ENCODE assay signal across 9 mouse cellular contexts in the genomic region with DNA sequence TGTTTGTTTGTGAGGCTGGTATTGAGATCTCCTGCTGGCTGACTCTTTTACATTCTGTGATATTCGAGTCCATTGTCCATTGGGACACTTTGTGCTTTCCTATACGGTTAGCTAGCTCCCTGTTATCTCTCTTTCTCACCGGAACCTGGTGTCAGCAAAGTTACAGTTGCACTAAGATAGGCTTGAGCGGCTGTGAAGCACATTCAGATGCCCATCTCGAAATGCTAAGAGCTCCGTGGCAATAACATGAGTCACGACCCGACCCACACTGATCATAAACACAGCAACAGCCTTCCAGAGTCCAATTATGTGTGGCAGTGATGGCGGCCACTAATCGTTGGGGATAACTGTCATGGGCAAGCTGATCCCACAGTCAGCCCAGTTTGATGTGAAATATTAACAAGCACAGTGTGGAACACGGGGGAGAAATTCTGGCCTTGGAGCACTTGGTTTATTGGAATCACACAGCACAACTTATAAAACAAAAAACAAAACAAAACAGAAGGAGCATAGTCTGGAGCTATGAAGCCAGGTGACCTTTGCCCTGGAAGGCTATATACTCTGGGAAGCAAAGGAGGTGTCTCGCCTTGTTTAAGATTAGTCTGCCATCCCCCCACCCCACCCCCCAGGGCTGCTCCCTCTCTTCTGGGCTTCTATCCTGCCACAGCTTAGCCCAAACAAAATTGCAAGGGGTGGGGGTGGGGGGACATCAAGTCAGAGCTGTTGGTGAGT. TPM values are rescaled to one million over a fixed set of nuclear protein-coding genes. Genes with fewer than 3 reads are reported as not detected.
DNase-seq lines count a peak whose midpoint lies in the region; ATAC-seq and TF ChIP-seq lines count a peak whose summit lies in the region.
"Had no signal": no experiment of that assay in that cellular context is flagged by ENCODE, and none has a peak within 500 bp of the region (broad histone marks: within the 10 kb centered on the region; RNA-seq: fewer than 3 reads in every experiment).

No protein-coding gene starts in this region.

- peak overlapping the region; percentile 56 for H3K27ac ChIP-seq in heart, embryonic 10.5 days

- 27% methylated on average over 12 of the region's 12 CpGs for WGBS in heart, embryonic 10.5 days

- TF ChIP-seq CTCF in C2C12 (IDR thresholded peaks at IDR 0.05; ENCODE audit: control insufficient read depth, insufficient read depth, insufficient read length), result no peak

- no peaks in the 10 kb centered on the region for H3K27me3 ChIP-seq in heart, embryonic 10.5 days (ENCODE audit: insufficient read depth, poor library complexity, severe bottlenecking)
- no peaks in the 10 kb centered on the region for H3K27me3 ChIP-seq in C2C12 (ENCODE audit: control insufficient read depth, insufficient read depth, insufficient read length)

- H3K79me3 ChIP-seq in C2C12 (ENCODE audit: low read depth), result peaks cover 98% of the 10 kb centered on the region

- ATAC-seq in erythroid progenitor cell, adult 5-6 weeks (replicated peaks; ENCODE audit: low FRiP score, poor library complexity, severe bottlenecking), result peak; percentile 73
- peak; percentile 32 for ATAC-seq in megakaryocyte progenitor cell, adult 5-6 weeks (replicated peaks; ENCODE audit: poor library complexity)

- no peak for DNase-seq in heart, embryonic 10.5 days (ENCODE audit: low spot score)
- DNase-seq in heart, adult 8-10 months (ENCODE audit: low spot score), result no peak
- no peak for DNase-seq in layer of hippocampus, adult 11-12 months (ENCODE audit: low spot score)
- DNase-seq in ovary, postnatal 10 days (ENCODE audit: low spot score), result no peak
- DNase-seq in cerebellum, adult 11 months, result no peak

- no peak overlapping the region for H3K4me3 ChIP-seq in heart, embryonic 10.5 days
- H3K4me3 ChIP-seq in C2C12 (ENCODE audit: insufficient read depth, poor library complexity, severe bottlenecking), result no peak overlapping the region

- no peaks in the 10 kb centered on the region; the same call in 1 of the 2 replicates for H3K36me3 ChIP-seq in heart, embryonic 10.5 days
- peaks cover 21% of the 10 kb centered on the region for H3K36me3 ChIP-seq in C2C12 (ENCODE audit: control insufficient read depth, insufficient read depth)

- no peaks in the 10 kb centered on the region for H3K9me3 ChIP-seq in heart, embryonic 10.5 days

- peak overlapping the region; percentile 18 for H3ac ChIP-seq in C2C12 (ENCODE audit: control insufficient read depth, insufficient read length, low read depth)

- H3K79me2 ChIP-seq in C2C12 (ENCODE audit: control insufficient read depth, insufficient read depth), result peaks cover 100% of the 10 kb centered on the region

- H3K4me1 ChIP-seq in heart, embryonic 10.5 days, result peaks cover 45% of the 10 kb centered on the region

TF ChIP-seq in C2C12, 6 proteins besides CTCF, POLR2A, EP300 and RAD21:
- no peak for TF ChIP-seq MAX (IDR thresholded peaks at IDR 0.05)
- no peak for TF ChIP-seq MYOG (IDR thresholded peaks at IDR 0.05; ENCODE audit: control insufficient read depth, extremely low read depth, insufficient read length)
- no peak for TF ChIP-seq FOSL1 (IDR thresholded peaks at IDR 0.05; ENCODE audit: insufficient read depth, low read length, poor library complexity, severe bottlenecking)
- TF ChIP-seq USF1 (IDR thresholded peaks at IDR 0.05; ENCODE audit: low read depth), result no peak
- peak; percentile 37 for TF ChIP-seq MYOD1 (IDR thresholded peaks at IDR 0.05; ENCODE audit: control insufficient read depth, insufficient read length, low read depth)
- no peak for TF ChIP-seq CEBPB (IDR thresholded peaks at IDR 0.05; ENCODE audit: low read depth)
TF ChIP-seq in C2C12: peak in this region for 1.

RNA-seq across cellular contexts. Expression of a gene that starts 7.5 kb away (rescaled TPM):
- polyA plus RNA-seq in heart, embryonic 10.5 days (2016; fragmentation: Nextera tagmentation; extraction: Ambion mirVana), result 8.2 and 9.7 TPM in 2 replicates
- total RNA-seq in heart, adult 8-10 months (2022), result 10 to 100 TPM; 11.7 to 14.2 (median 13.5) TPM
- polyA plus RNA-seq in C2C12 (2012; fragmentation: generic; extraction: Trizol), result 34.5 TPM
- 44.4 and 45.4 TPM in 2 replicates for total RNA-seq in erythroid progenitor cell, adult 5-6 weeks (2015; ENCODE audit: low replicate concordance)
- 22.7 and 27.7 TPM in 2 replicates for total RNA-seq in erythroid progenitor cell, adult 5-6 weeks (2017; ENCODE audit: low replicate concordance)
- 65.5 and 90.4 TPM in 2 replicates for total RNA-seq in megakaryocyte progenitor cell, adult 5-6 weeks (2015)
- 37.4 and 62.2 TPM in 2 replicates for total RNA-seq in megakaryocyte progenitor cell, adult 5-6 weeks (2017)

RNA-seq across cellular contexts. Expression of a gene that starts 57.7 kb away (rescaled TPM):
- polyA plus RNA-seq in heart, embryonic 10.5 days (2016; fragmentation: Nextera tagmentation; extraction: Ambion mirVana), result not detected in 2 replicates
- not detected for total RNA-seq in heart, adult 8-10 months (2022)
- polyA plus RNA-seq in C2C12 (2012; fragmentation: generic; extraction: Trizol), result not detected
- not detected in 2 replicates for total RNA-seq in erythroid progenitor cell, adult 5-6 weeks (2015; ENCODE audit: low replicate concordance)
- not detected in 2 replicates for total RNA-seq in erythroid progenitor cell, adult 5-6 weeks (2017; ENCODE audit: low replicate concordance)
- total RNA-seq in megakaryocyte progenitor cell, adult 5-6 weeks (2015), result not detected in 2 replicates
- not detected in 2 replicates for total RNA-seq in megakaryocyte progenitor cell, adult 5-6 weeks (2017)
- polyA plus RNA-seq: cortical plate, adult 2 months had no signal
